Mouse (Mus musculus): ENCODE measurements around the gene C130032M10Rik. TPM values are rescaled to one million over a fixed set of nuclear protein-coding genes. Genes with fewer than 3 reads are reported as not detected.

The C130032M10Rik gene
- total and polyA plus RNA-seq, 2 experiments = not detected

DNA sequence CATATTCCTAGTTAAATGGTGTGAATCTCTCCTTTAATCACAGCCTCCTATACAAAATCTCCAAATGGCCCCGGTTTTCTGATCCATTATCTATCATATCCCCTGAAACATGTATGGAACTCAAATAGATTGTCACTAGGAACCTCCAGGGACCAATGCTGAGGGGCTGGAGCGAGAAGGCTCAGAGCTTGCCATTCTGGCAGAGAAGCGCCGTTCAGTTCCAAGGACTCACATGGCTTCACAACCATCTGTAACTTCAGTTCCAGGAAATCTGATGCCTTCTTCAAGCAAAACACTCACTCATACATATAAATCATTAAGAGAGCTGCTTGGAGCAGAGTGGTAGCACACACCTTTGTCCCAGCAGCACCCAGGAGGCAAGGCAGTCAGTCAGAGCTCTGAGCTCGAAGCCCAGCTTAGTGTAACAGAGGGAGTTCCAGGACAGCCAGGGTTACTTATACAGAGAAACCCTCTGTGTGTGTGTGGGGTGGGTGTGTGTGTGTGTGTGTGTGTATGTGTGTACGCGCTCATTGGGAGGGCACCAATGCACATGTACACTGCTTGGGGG is 23.6 kb downstream of the C130032M10Rik start:
- H3K79me2 ChIP-seq (ENCODE audit: control insufficient read depth, insufficient read depth, low read length) = no peaks in the 10 kb centered on the region
- no peak overlapping the region for H3K4me3 ChIP-seq (ENCODE audit: insufficient read depth, low read depth, low read length)
- DNase-seq (ENCODE audit: extremely low read depth, low read depth, low spot score) = no peak
- TF ChIP-seq CTCF (IDR thresholded peaks at IDR 0.05; ENCODE audit: low read depth, low read length) (no peak), POLR2A (IDR thresholded peaks at IDR 0.05; ENCODE audit: extremely low read depth, insufficient read depth, low read length) (no peak)
- WGBS = 97% methylated on average over 7 of the region's 7 CpGs
- no peaks in the 10 kb centered on the region for H3K27me3 ChIP-seq (ENCODE audit: control insufficient read depth, insufficient read depth, low read length)
- H3K27ac ChIP-seq (replicated peaks; ENCODE audit: insufficient read depth, low read depth, low read length) = no peak overlapping the region
- no peak overlapping the region for H3K9ac ChIP-seq (ENCODE audit: low read depth, low read length)
- no peaks in the 10 kb centered on the region for H3K4me1 ChIP-seq (ENCODE audit: control insufficient read depth, insufficient read depth, low read length)
- no peaks in the 10 kb centered on the region for H3K36me3 ChIP-seq (ENCODE audit: control insufficient read depth, insufficient read depth, low read length)

GRCm38 (mm10) chr9:114541279-114541741 is 25.8 kb downstream of the C130032M10Rik start:
- H3K27ac ChIP-seq (replicated peaks; ENCODE audit: insufficient read depth, low read depth, low read length) = no peak overlapping the region
- H3K4me1 ChIP-seq (ENCODE audit: control insufficient read depth, insufficient read depth, low read length) = no peaks in the 10 kb centered on the region

GRCm38 (mm10) chr9:114543882-114544753 is 28.6 kb downstream of the C130032M10Rik start:
- Histone ChIP-seq H3K36me3 (ENCODE audit: control insufficient read depth, insufficient read depth, low read length) (no peaks in the 10 kb centered on the region), H3K27ac (replicated peaks; ENCODE audit: insufficient read depth, low read depth, low read length) (no peak overlapping the region), H3K9ac (ENCODE audit: low read depth, low read length) (no peak overlapping the region), H3K27me3 (ENCODE audit: control insufficient read depth, insufficient read depth, low read length) (no peaks in the 10 kb centered on the region), H3K79me2 (ENCODE audit: control insufficient read depth, insufficient read depth, low read length) (no peaks in the 10 kb centered on the region), H3K4me3 (ENCODE audit: insufficient read depth, low read depth, low read length) (no peak overlapping the region), H3K4me1 (ENCODE audit: control insufficient read depth, insufficient read depth, low read length) (no peaks in the 10 kb centered on the region)
- 55% methylated on average over 17 of the region's 17 CpGs for WGBS
- TF ChIP-seq CTCF (IDR thresholded peaks at IDR 0.05; ENCODE audit: low read depth, low read length) (no peak), POLR2A (IDR thresholded peaks at IDR 0.05; ENCODE audit: extremely low read depth, insufficient read depth, low read length) (no peak)
- DNase-seq (ENCODE audit: extremely low read depth, low read depth, low spot score) = no peak

More at GRCm38 (mm10) chr9:114541279-114541741, 25.8 kb downstream of the C130032M10Rik start:
- H3K4me3 ChIP-seq (ENCODE audit: insufficient read depth, low read depth, low read length) = no peak overlapping the region
- H3K27me3 ChIP-seq (ENCODE audit: control insufficient read depth, insufficient read depth, low read length) = no peaks in the 10 kb centered on the region
- H3K36me3 ChIP-seq (ENCODE audit: control insufficient read depth, insufficient read depth, low read length) = no peaks in the 10 kb centered on the region
- no peak for TF ChIP-seq CTCF (IDR thresholded peaks at IDR 0.05; ENCODE audit: low read depth, low read length)
- no peak for TF ChIP-seq POLR2A (IDR thresholded peaks at IDR 0.05; ENCODE audit: extremely low read depth, insufficient read depth, low read length)
- H3K79me2 ChIP-seq (ENCODE audit: control insufficient read depth, insufficient read depth, low read length) = no peaks in the 10 kb centered on the region
- no peak for DNase-seq (ENCODE audit: extremely low read depth, low read depth, low spot score)
- no peak overlapping the region for H3K9ac ChIP-seq (ENCODE audit: low read depth, low read length)
- 64% methylated on average over 1 of the region's 1 CpGs for WGBS

GRCm38 (mm10) chr9:114544754-114545393 is 29.4 kb downstream of the C130032M10Rik start:
- no peak for DNase-seq (ENCODE audit: extremely low read depth, low read depth, low spot score)
- no peaks in the 10 kb centered on the region for H3K27me3 ChIP-seq (ENCODE audit: control insufficient read depth, insufficient read depth, low read length)
- no peaks in the 10 kb centered on the region for H3K36me3 ChIP-seq (ENCODE audit: control insufficient read depth, insufficient read depth, low read length)
- H3K4me3 ChIP-seq (ENCODE audit: insufficient read depth, low read depth, low read length) = no peak overlapping the region
- H3K4me1 ChIP-seq (ENCODE audit: control insufficient read depth, insufficient read depth, low read length) = no peaks in the 10 kb centered on the region
- H3K27ac ChIP-seq (replicated peaks; ENCODE audit: insufficient read depth, low read depth, low read length) = no peak overlapping the region
- no peak overlapping the region for H3K9ac ChIP-seq (ENCODE audit: low read depth, low read length)
- 71% methylated on average over 9 of the region's 9 CpGs for WGBS
- H3K79me2 ChIP-seq (ENCODE audit: control insufficient read depth, insufficient read depth, low read length) = no peaks in the 10 kb centered on the region
- TF ChIP-seq CTCF (IDR thresholded peaks at IDR 0.05; ENCODE audit: low read depth, low read length) (no peak), POLR2A (IDR thresholded peaks at IDR 0.05; ENCODE audit: extremely low read depth, insufficient read depth, low read length) (no peak)

GRCm38 (mm10) chr9:114546765-114547164 is 31.3 kb downstream of the C130032M10Rik start:
- WGBS = 62% methylated on average over 12 of the region's 12 CpGs
- TF ChIP-seq CTCF (IDR thresholded peaks at IDR 0.05; ENCODE audit: low read depth, low read length) (no peak), POLR2A (IDR thresholded peaks at IDR 0.05; ENCODE audit: extremely low read depth, insufficient read depth, low read length) (no peak)
- H3K9ac ChIP-seq (ENCODE audit: low read depth, low read length) = no peak overlapping the region

More at GRCm38 (mm10) chr9:114546765-114547164, 31.3 kb downstream of the C130032M10Rik start:
- Histone ChIP-seq H3K4me3 (ENCODE audit: insufficient read depth, low read depth, low read length) (no peak overlapping the region), H3K27ac (replicated peaks; ENCODE audit: insufficient read depth, low read depth, low read length) (no peak overlapping the region), H3K36me3 (ENCODE audit: control insufficient read depth, insufficient read depth, low read length) (no peaks in the 10 kb centered on the region), H3K27me3 (ENCODE audit: control insufficient read depth, insufficient read depth, low read length) (no peaks in the 10 kb centered on the region), H3K4me1 (ENCODE audit: control insufficient read depth, insufficient read depth, low read length) (no peaks in the 10 kb centered on the region), H3K79me2 (ENCODE audit: control insufficient read depth, insufficient read depth, low read length) (no peaks in the 10 kb centered on the region)
- DNase-seq (ENCODE audit: extremely low read depth, low read depth, low spot score) = no peak
